Mouse (Mus musculus): ENCODE measurements around the gene Srp54a. TPM values are rescaled to one million over a fixed set of nuclear protein-coding genes. Genes with fewer than 3 reads are reported as not detected.

Gene Srp54a
- polyA plus RNA-seq, 1 experiment from 2014 or later = 189 TPM

Other genes starting within 250 kb of the Srp54a start
- 340 and 360 TPM in 2 replicates for gene Cfl2, start 217.4 kb upstream of the Srp54a start, polyA plus RNA-seq (2014; fragmentation: Nextera tagmentation; extraction: Ambion mirVana)
- not detected in 2 replicates for gene Gm20403, start 93.7 kb upstream of the Srp54a start, polyA plus RNA-seq (2014; fragmentation: Nextera tagmentation; extraction: Ambion mirVana)
- 24.4 and 29.1 TPM in 2 replicates for gene Baz1a, start 65.9 kb upstream of the Srp54a start, polyA plus RNA-seq (2014; fragmentation: Nextera tagmentation; extraction: Ambion mirVana)
- 32.6 and 33.6 TPM in 2 replicates for gene 2700097O09Rik, start 152 bp upstream of the Srp54a start, polyA plus RNA-seq (2014; fragmentation: Nextera tagmentation; extraction: Ambion mirVana)
- 19.3 and 19.7 TPM in 2 replicates for gene Fam177a, start 44.2 kb downstream of the Srp54a start, polyA plus RNA-seq (2014; fragmentation: Nextera tagmentation; extraction: Ambion mirVana)
- 52.1 and 53.9 TPM in 2 replicates for gene Srp54b, start 74.8 kb downstream of the Srp54a start, polyA plus RNA-seq (2014; fragmentation: Nextera tagmentation; extraction: Ambion mirVana)
- 1.3 TPM in 1 of 2 replicates, not detected in the other for gene 1700047I17Rik2, start 119.3 kb downstream of the Srp54a start, polyA plus RNA-seq (2014; fragmentation: Nextera tagmentation; extraction: Ambion mirVana)
- 76.4 and 78.8 TPM in 2 replicates for gene Srp54c, start 149.9 kb downstream of the Srp54a start, polyA plus RNA-seq (2014; fragmentation: Nextera tagmentation; extraction: Ambion mirVana)
- 12.2 and 17.3 TPM in 2 replicates for gene 1110008L16Rik, start 219.3 kb downstream of the Srp54a start, polyA plus RNA-seq (2014; fragmentation: Nextera tagmentation; extraction: Ambion mirVana)
- 31.4 TPM in 2 replicates for gene Ppp2r3c, start 222.7 kb downstream of the Srp54a start, polyA plus RNA-seq (2014; fragmentation: Nextera tagmentation; extraction: Ambion mirVana)